Mouse (Mus musculus) liver, postnatal 0 days (tissue): ENCODE results near the gene Nek6. TPM values are rescaled to one million over a fixed set of nuclear protein-coding genes. Genes with fewer than 3 reads are reported as not detected.
A peak's percentile ranks its signal among the peaks of the same experiment; 100 is the strongest.

Experiments used
- ATAC-seq: fragments of 200-750 bp; cut with Nextera tagmentation; 2 replicates; pipeline ENCODE4 v1.8.0; 2017; ENCODE audit warnings: mild to moderate bottlenecking, moderate library complexity
- DNase-seq: peaks from one replicate; pipeline ENCODE4 v3.0.0-alpha.2; 2016
- H3K27ac ChIP-seq: fragments of 300-500 bp; sonication (generic); 2 replicates; pipeline ENCODE4 v1.5.1; 2014; ENCODE audit warnings: antibody characterized with exemption, moderate library complexity, mild to moderate bottlenecking, low read depth
- H3K27me3 ChIP-seq: fragments of 300-500 bp; sonication (generic); 2 replicates; pipeline ENCODE4 v1.6.1; 2014; ENCODE audit warnings: low read length, control low read depth, mixed read lengths; ENCODE audit not compliant: insufficient read depth
- H3K36me3 ChIP-seq: fragments of 300-500 bp; sonication (generic); replicated peaks from 2 replicates; pipeline ENCODE4 v1.6.1; 2014; ENCODE audit warnings: mild to moderate bottlenecking, control low read depth, low read length, moderate library complexity, mixed read lengths; ENCODE audit not compliant: insufficient read depth
- H3K4me1 ChIP-seq: fragments of 300-500 bp; sonication (generic); 2 replicates; pipeline ENCODE4 v1.6.1; 2014; ENCODE audit warnings: antibody characterized with exemption, mild to moderate bottlenecking, control low read depth; ENCODE audit not compliant: insufficient read depth
- H3K4me2 ChIP-seq: fragments of 300-500 bp; sonication (generic); 2 replicates; pipeline ENCODE4 v1.6.1; 2014; ENCODE audit warnings: low read depth, mild to moderate bottlenecking, low read length, moderate library complexity, mixed read lengths
- H3K4me3 ChIP-seq: fragments of 300-500 bp; sonication (generic); 2 replicates; pipeline ENCODE4 v1.5.1; 2014; ENCODE audit warnings: low read depth, low read length
- H3K9ac ChIP-seq: fragments of 300-500 bp; sonication (generic); replicated peaks from 2 replicates; pipeline ENCODE4 v1.6.1; 2014; ENCODE audit warnings: mild to moderate bottlenecking, moderate library complexity
- H3K9me3 ChIP-seq: fragments of 300-500 bp; sonication (generic); 2 replicates; pipeline ENCODE4 v1.6.1; 2016; ENCODE audit warnings: mild to moderate bottlenecking, control low read depth, low read length, mixed read lengths
- CTCF ChIP-seq: sonication (generic); IDR thresholded peaks from 2 replicates; pipeline ENCODE4 v1.5.1; 2016; ENCODE audit warnings: antibody characterized with exemption, low read depth
- EP300 ChIP-seq: IDR thresholded peaks from 2 replicates; pipeline ENCODE4 v1.6.1; 2016; ENCODE audit warnings: antibody characterized with exemption, low read depth, mild to moderate bottlenecking
- WGBS: fragments of 180-500 bp; shearing (Covaris S2); extraction: QIAGEN DNeasy Blood & Tissue Kit; methylation state at CpG from one replicate; pipeline ENCODE4 v1.1.7; 2014; ENCODE audit not compliant: insufficient replicate concordance; 5-methylcytosine and 5-hydroxymethylcytosine counted together
- polyA plus RNA-seq: library from polyadenylated mRNA; unstranded; fragments of >200 nt; fragmentation: Nextera tagmentation; extraction: Ambion mirVana; gene quantifications from 2 replicates; pipeline ENCODE4 v1.2.1, GENCODE M21; 2015

The Nek6 gene
- polyA plus RNA-seq, 1 experiment from 2014 or later: 39.7 TPM

DNA sequence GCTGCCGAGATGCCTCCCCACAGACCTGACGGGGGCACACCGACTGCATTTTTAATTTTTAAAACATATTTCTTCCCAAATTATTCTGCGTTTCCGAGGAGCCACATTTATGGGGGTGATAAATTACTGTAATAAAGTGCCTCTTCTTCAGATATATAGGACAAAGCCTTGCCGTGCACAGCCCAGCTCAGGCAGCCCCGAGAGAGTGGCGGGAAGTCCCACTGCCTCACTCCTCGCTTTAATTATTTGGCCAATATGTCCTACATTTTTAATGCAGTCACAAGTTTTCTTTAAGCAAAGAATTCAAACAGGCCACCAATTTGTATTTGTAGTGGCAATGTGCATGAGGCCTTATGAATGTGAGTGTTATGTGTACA lies 34.0 kb upstream of the Nek6 start:
- no peak for DNase-seq
- H3K27ac ChIP-seq: no peak overlapping the region
- H3K4me1 ChIP-seq: peaks cover 21% of the 10 kb centered on the region
- 91% methylated on average over 9 of the region's 9 CpGs for WGBS
- H3K9ac ChIP-seq: no peak overlapping the region
- ATAC-seq: no peak
- no peak overlapping the region for H3K4me3 ChIP-seq
- no peaks in the 10 kb centered on the region for H3K36me3 ChIP-seq
- TF ChIP-seq EP300 (no peak), CTCF (no peak)
- H3K9me3 ChIP-seq: no peaks in the 10 kb centered on the region
- no peaks in the 10 kb centered on the region for H3K27me3 ChIP-seq
- no peak overlapping the region for H3K4me2 ChIP-seq

DNA sequence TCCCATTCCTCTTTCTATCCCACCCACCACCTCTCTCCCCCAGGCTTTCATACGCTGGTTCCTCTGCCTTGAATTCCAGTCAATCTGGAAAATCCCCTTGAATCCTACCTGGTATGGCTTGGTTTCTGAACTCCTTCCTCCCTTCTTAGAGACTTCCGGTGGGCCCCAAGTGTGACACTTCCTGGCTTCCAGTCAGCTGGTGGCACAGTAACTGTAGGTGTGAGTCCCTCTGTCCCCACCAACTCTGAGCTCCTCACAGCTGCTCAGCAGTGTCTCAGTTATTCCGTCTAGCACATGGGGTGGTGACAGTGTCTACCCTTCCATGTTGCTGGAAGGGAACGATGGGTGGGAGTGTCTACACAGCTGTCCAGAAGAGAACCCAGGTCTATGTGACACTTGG lies 32.8 kb upstream of the Nek6 start:
- Histone ChIP-seq H3K36me3 (no peaks in the 10 kb centered on the region), H3K4me1 (peaks cover 13% of the 10 kb centered on the region), H3K9ac (no peak overlapping the region), H3K4me2 (no peak overlapping the region), H3K27ac (no peak overlapping the region), H3K27me3 (no peaks in the 10 kb centered on the region), H3K4me3 (no peak overlapping the region), H3K9me3 (no peaks in the 10 kb centered on the region)
- ATAC-seq: no peak
- TF ChIP-seq CTCF (no peak), EP300 (no peak)
- WGBS: 67% methylated on average over 4 of the region's 4 CpGs
- no peak for DNase-seq

GRCm38 (mm10) chr2:38479541-38479940 lies 31.9 kb upstream of the Nek6 start:
- TF ChIP-seq CTCF (no peak), EP300 (no peak)

GRCm38 (mm10) chr2:38481166-38481778 lies 30.2 kb upstream of the Nek6 start:
- H3K27me3 ChIP-seq: no peaks in the 10 kb centered on the region
- peak overlapping the region; percentile 80 for H3K27ac ChIP-seq
- ATAC-seq (no peak), DNase-seq (no peak)
- no peaks in the 10 kb centered on the region for H3K9me3 ChIP-seq
- TF ChIP-seq CTCF (no peak), EP300 (no peak)
- peaks cover 38% of the 10 kb centered on the region for H3K4me1 ChIP-seq
- no peaks in the 10 kb centered on the region for H3K36me3 ChIP-seq
- no peak overlapping the region for H3K4me2 ChIP-seq
- WGBS: 38% methylated on average over 6 of the region's 6 CpGs
- no peak overlapping the region for H3K4me3 ChIP-seq
- H3K9ac ChIP-seq: no peak overlapping the region

More at GRCm38 (mm10) chr2:38479541-38479940, 31.9 kb upstream of the Nek6 start:
- H3K4me3 ChIP-seq: no peak overlapping the region
- ATAC-seq (no peak), DNase-seq (no peak)
- peaks cover 21% of the 10 kb centered on the region for H3K4me1 ChIP-seq
- H3K9ac ChIP-seq: no peak overlapping the region
- no peaks in the 10 kb centered on the region for H3K27me3 ChIP-seq
- no peaks in the 10 kb centered on the region for H3K36me3 ChIP-seq
- H3K9me3 ChIP-seq: no peaks in the 10 kb centered on the region
- 46% methylated on average over 3 of the region's 3 CpGs for WGBS
- H3K4me2 ChIP-seq: no peak overlapping the region
- no peak overlapping the region for H3K27ac ChIP-seq

GRCm38 (mm10) chr2:38482122-38482521 lies 29.3 kb upstream of the Nek6 start:
- no peak for ATAC-seq
- TF ChIP-seq EP300 (no peak), CTCF (peak; percentile 47)
- Histone ChIP-seq H3K4me2 (no peak overlapping the region), H3K27ac (peak overlapping the region; percentile 80), H3K4me1 (peaks cover 45% of the 10 kb centered on the region), H3K9ac (no peak overlapping the region), H3K36me3 (no peaks in the 10 kb centered on the region), H3K9me3 (no peaks in the 10 kb centered on the region), H3K27me3 (no peaks in the 10 kb centered on the region), H3K4me3 (no peak overlapping the region)
- WGBS: 79% methylated on average over 3 of the region's 3 CpGs
- no peak for DNase-seq

GRCm38 (mm10) chr2:38483058-38483704 lies 28.3 kb upstream of the Nek6 start:
- peak overlapping the region; percentile 94 for H3K27ac ChIP-seq
- no peak for ATAC-seq
- no peak for DNase-seq
- no peaks in the 10 kb centered on the region for H3K27me3 ChIP-seq
- H3K9me3 ChIP-seq: no peaks in the 10 kb centered on the region
- TF ChIP-seq EP300 (no peak), CTCF (no peak)
- H3K4me3 ChIP-seq: no peak overlapping the region
- H3K36me3 ChIP-seq: no peaks in the 10 kb centered on the region
- H3K9ac ChIP-seq: no peak overlapping the region
- WGBS: 60% methylated on average over 7 of the region's 7 CpGs
- H3K4me2 ChIP-seq: no peak overlapping the region
- peaks cover 45% of the 10 kb centered on the region for H3K4me1 ChIP-seq
